Mouse (Mus musculus): Measurements from ENCODE around the gene Zbtb5. TPM values are rescaled to one million over a fixed set of nuclear protein-coding genes. Genes with fewer than 3 reads are reported as not detected.
"Not testable (repeated sequence)": the region's sequence is repeated elsewhere in the genome, so short reads cannot be mapped to it uniquely, and the experiment has no call there.

Zbtb5 gene
- total RNA-seq, 1 experiment from 2014 or later: 12.0 TPM

- peak; percentile 77 for DNase-seq
These were observed 41.6 kb downstream of the Zbtb5 start for GRCm38 (mm10) chr4:44970612-44971110.

- no peak for DNase-seq
These were observed 42.2 kb downstream of the Zbtb5 start for GRCm38 (mm10) chr4:44970056-44970455.

GRCm38 (mm10) chr4:44967402-44967801, 44.8 kb downstream of the Zbtb5 start:
- no peak for DNase-seq

- DNase-seq: no peak
These were observed 46.5 kb downstream of the Zbtb5 start for GRCm38 (mm10) chr4:44965736-44966135.

GRCm38 (mm10) chr4:44965175-44965574, 47.0 kb downstream of the Zbtb5 start:
- no peak for DNase-seq

DNA sequence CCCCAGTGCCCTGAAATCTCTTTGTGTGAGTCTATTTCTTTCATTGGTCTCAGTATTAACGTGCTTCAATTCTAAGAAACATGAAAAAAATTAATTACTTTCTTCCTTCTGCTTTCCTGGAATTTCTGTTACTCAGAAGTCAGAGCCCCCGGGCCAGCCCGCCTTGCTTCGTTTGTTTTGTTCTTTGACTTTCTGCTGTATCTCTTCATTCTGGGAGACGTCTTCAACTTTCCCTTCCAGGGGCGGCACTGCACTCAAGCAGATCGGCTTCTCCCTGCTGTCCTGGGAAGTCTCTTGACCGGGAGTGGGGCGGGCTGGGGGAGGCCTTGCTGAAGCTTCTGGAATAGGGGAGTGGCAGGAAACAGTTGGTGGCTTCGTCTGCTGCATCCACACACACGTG, 49.1 kb downstream of the Zbtb5 start:
- no peak for DNase-seq

DNA sequence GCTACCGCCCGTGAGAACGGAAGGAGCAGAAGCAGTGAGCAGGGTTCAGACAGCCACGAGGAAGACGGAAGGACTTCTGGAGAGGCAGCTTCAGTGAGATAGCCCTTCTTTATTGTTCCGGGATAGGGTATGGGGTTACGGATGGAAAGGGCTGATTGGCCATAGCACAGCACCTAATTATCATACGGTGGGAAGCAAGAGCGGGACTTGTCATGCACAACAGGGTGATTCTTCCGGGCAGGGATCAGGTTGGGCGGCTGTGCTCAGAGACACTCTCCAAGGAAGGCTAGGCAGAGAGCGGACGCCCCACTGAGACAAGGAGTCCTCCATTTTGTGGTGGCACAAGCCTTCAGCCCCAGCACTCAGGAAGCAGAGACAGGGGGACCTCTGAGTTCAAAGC, 53.0 kb downstream of the Zbtb5 start:
- no peak for DNase-seq

DNA sequence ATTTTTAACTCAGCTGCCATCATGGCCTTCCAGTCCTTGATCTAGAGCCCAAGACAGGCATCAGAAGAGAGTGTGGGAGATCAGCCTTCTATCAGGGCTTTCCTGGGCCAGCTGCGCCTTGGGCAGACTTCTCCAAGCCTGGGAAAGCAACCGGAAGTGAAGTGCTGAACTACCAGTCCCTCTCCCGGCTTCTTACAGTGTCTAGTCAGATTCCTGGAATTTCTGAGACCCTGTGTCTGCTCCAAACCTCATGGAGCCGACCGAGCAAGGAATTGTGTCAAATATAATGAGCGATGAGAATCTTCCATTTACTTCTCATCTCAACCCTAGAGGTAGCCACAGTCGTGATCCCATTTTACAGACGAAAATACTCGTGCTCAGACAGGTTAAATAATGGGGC, 53.4 kb downstream of the Zbtb5 start:
- DNase-seq: no peak

DNA sequence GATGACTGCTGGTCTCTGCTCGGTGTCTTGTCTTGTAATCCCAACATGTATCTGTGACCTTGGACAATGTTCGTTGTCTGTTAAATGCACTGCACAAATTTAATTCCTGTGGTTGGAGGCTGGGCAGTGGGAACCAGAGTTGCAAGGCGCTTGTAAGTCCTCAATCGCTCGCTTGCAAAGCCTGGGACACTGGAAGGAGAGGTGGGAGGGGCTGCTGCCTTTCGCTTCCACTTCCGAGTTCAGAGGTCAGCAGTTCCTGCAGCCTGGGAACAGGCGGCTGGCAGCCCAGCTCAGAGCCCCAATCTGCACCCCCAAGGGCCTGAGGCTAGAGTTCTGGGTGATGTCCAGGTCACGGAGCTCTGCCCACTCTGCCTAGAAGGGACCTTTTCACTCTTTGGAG, 59.2 kb downstream of the Zbtb5 start:
- DNase-seq: no peak

DNA sequence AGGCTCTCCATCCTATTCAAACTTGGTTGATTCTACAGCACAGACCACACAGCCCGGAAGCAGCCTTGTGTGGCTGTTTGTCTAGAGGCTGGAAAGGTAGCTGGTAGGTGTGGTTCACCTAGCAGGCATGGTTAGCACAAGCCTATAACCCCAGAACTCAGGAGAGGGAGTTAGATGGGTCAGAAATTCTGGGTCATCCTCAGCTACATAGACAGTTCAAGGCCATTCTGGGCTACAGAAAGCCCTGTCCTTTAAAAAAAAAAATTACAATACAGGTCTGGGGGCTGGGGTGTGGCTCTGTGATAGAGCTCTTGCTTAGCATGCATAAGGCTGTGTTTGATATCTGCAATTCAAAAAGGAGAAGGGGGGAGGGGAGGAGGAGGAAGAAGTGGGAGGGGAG, 63.9 kb downstream of the Zbtb5 start:
- DNase-seq: no peak

DNA sequence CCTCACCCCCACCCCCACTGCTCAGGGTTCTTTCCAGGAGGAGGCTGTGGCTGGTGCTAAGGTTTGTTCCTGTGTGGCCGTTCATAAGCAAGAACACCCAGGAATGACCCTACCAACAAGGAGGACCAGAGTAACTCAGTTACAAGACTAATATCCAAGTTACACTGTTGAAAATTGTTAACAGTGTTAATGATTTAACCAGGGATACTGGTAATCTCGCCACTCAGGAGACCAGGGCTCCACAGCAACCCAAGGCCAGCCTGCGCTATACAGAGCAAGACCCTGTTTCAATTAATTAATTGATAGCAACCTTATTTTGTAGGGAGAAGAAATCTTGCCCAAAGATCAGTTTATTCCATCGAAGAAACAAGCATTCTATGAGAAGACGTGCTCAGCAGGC, 64.7 kb downstream of the Zbtb5 start:
- no peak for DNase-seq

DNA sequence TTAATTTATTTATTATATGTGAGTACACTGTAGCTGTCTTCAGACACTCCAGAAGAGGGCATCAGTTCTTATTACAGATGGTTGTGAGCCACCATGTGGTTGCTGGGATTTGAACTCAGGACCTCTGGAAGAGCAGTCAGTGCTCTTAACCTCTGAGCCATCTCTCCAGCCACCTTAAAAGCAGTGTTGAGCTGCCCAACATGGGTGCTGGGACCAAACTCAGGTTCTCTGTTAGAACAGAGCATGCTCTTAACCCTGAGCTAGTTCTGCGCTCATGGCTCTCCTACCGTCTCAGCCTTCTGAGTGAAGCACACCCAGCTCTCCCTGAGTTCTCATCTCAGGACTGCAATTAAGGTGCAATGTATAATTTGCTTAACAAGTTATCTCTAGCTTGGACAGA, 66.1 kb downstream of the Zbtb5 start:
- not testable (repeated sequence) for DNase-seq

- DNase-seq: no peak
These were observed 67.7 kb downstream of the Zbtb5 start for GRCm38 (mm10) chr4:44944426-44945075.

DNA sequence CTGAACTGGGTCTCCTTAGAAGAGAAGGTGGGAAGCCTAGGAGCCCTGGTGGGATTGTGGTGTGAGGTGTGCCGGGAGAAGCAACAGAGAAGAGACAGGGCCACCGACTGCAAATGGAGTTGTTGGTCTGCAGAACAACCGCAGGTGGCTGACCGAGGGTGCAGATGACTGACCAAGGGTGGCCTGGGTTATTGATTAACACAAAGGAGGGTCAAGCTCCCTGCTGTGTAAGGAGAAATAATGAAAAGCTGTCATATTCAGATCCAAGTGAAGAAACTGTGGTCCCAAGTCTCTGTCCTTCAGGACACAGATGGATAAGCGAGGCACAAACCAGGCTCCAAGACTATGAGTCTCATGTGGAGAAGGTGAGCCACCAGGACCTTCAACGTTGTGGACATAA, 68.7 kb downstream of the Zbtb5 start:
- no peak for DNase-seq

GRCm38 (mm10) chr4:44942237-44942636, 70.0 kb downstream of the Zbtb5 start:
- DNase-seq: no peak

Other genes with a start within 250 kb of the Zbtb5 start
- 153 and 188 TPM in 2 replicates for gene Grhpr, start 31.0 kb downstream of the Zbtb5 start, total RNA-seq (2021)
- 15.0 and 18.2 TPM in 2 replicates for gene Polr1e, start 6.2 kb upstream of the Zbtb5 start, total RNA-seq (2021)
- 7.5 and 9.2 TPM in 2 replicates for gene Fbxo10, start 72.2 kb upstream of the Zbtb5 start, total RNA-seq (2021)
- 117 and 127 TPM in 2 replicates for gene Tomm5, start 95.7 kb upstream of the Zbtb5 start, total RNA-seq (2021)
- gene Frmpd1, start 172.5 kb upstream of the Zbtb5 start, total RNA-seq (2021): 6.2 and 8.4 TPM in 2 replicates

Data from adrenal gland, postnatal 14 days (tissue).